Mouse (Mus musculus) megakaryocyte, embryonic 14.5 days (primary cell): ENCODE measurements around the gene Itpr1. TPM values are rescaled to one million over a fixed set of nuclear protein-coding genes. Genes with fewer than 3 reads are reported as not detected.

Experiments used
- H3K27me3 ChIP-seq: replicated peaks from 2 replicates; pipeline ENCODE3; 2012; ENCODE audit warnings: inconsistent platforms
- H3K36me3 ChIP-seq: replicated peaks from 2 replicates; pipeline ENCODE3; 2012; ENCODE audit warnings: low read length, inconsistent platforms, mixed read lengths
- H3K4me1 ChIP-seq: 2 replicates; pipeline ENCODE4 v1.6.1; 2012; ENCODE audit warnings: inconsistent platforms
- H3K4me3 ChIP-seq: replicated peaks from 2 replicates; pipeline ENCODE3; 2012; ENCODE audit warnings: moderate library complexity, mild to moderate bottlenecking, inconsistent platforms
- H3K9me3 ChIP-seq: 2 replicates; pipeline ENCODE4 v1.6.1; 2012; ENCODE audit warnings: inconsistent platforms
- FLI1 ChIP-seq: IDR thresholded peaks from 2 replicates; pipeline ENCODE4 v1.6.1; 2012; ENCODE audit warnings: low read length, inconsistent platforms, mixed read lengths
- GATA1 ChIP-seq: IDR thresholded peaks from 3 replicates; pipeline ENCODE4 v1.6.1; 2012; ENCODE audit warnings: mixed read lengths, low read length, inconsistent platforms, borderline replicate concordance
- polyA plus RNA-seq: library from polyadenylated mRNA; stranded (reverse); fragments of >175 nt; gene quantifications from 2 replicates; pipeline ENCODE4 v1.2.3, GENCODE M21; 2012; ENCODE audit warnings: low replicate concordance; ENCODE audit not compliant: insufficient read depth

The Itpr1 gene
- polyA plus RNA-seq, 1 experiment: 8.3 TPM

- no peak for TF ChIP-seq FLI1
- TF ChIP-seq GATA1: no peak
- Histone ChIP-seq H3K9me3 (no peaks in the 10 kb centered on the region), H3K4me3 (no peak overlapping the region), H3K4me1 (peaks cover 79% of the 10 kb centered on the region), H3K36me3 (peaks cover 28% of the 10 kb centered on the region), H3K27me3 (no peaks in the 10 kb centered on the region)
These were observed 37.0 kb downstream of the Itpr1 start for GRCm38 (mm10) chr6:108249918-108250225.

- Histone ChIP-seq H3K36me3 (peaks cover 29% of the 10 kb centered on the region), H3K27me3 (no peaks in the 10 kb centered on the region), H3K4me3 (no peak overlapping the region), H3K9me3 (no peaks in the 10 kb centered on the region), H3K4me1 (peaks cover 80% of the 10 kb centered on the region)
- TF ChIP-seq FLI1: no peak
- no peak for TF ChIP-seq GATA1
These were observed 37.5 kb downstream of the Itpr1 start for GRCm38 (mm10) chr6:108250416-108250815.

- Histone ChIP-seq H3K4me1 (peaks cover 71% of the 10 kb centered on the region), H3K9me3 (no peaks in the 10 kb centered on the region), H3K4me3 (no peak overlapping the region), H3K36me3 (peaks cover 27% of the 10 kb centered on the region), H3K27me3 (no peaks in the 10 kb centered on the region)
- TF ChIP-seq FLI1: no peak
- no peak for TF ChIP-seq GATA1
These were observed 39.9 kb downstream of the Itpr1 start for GRCm38 (mm10) chr6:108252565-108253360.

GRCm38 (mm10) chr6:108254132-108255064, 41.5 kb downstream of the Itpr1 start:
- no peaks in the 10 kb centered on the region for H3K9me3 ChIP-seq
- no peak for TF ChIP-seq GATA1
- no peak for TF ChIP-seq FLI1
- H3K4me1 ChIP-seq: peaks cover 58% of the 10 kb centered on the region
- H3K4me3 ChIP-seq: no peak overlapping the region
- no peaks in the 10 kb centered on the region for H3K27me3 ChIP-seq
- H3K36me3 ChIP-seq: peaks cover 23% of the 10 kb centered on the region

GRCm38 (mm10) chr6:108255880-108256279, 43.0 kb downstream of the Itpr1 start:
- Histone ChIP-seq H3K27me3 (no peaks in the 10 kb centered on the region), H3K36me3 (peaks cover 23% of the 10 kb centered on the region), H3K4me1 (peaks cover 65% of the 10 kb centered on the region), H3K4me3 (no peak overlapping the region), H3K9me3 (no peaks in the 10 kb centered on the region)
- TF ChIP-seq GATA1 (no peak), FLI1 (no peak)

DNA sequence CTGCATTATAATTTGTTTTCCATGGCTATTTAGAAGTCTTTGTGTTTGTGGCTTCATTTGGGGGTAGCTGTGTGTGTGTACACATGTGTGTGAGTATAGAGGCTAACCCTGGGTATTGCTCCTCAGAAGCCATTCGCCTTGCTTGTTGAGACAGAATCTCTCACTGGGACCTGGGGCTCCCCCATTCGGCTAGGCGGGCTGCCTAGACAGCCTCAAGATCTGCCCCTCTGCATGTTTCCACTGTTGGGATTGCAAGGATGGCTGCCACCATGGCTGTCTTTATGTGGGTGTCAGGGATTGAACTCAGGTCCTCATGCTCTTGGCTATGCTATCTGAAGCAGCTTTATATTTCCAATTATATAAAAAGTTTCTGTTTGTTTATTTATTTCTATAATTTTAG, 44.3 kb downstream of the Itpr1 start:
- no peak overlapping the region for H3K4me3 ChIP-seq
- H3K4me1 ChIP-seq: peaks cover 65% of the 10 kb centered on the region
- no peaks in the 10 kb centered on the region for H3K9me3 ChIP-seq
- TF ChIP-seq GATA1 (no peak), FLI1 (no peak)
- H3K27me3 ChIP-seq: no peaks in the 10 kb centered on the region
- H3K36me3 ChIP-seq: peaks cover 21% of the 10 kb centered on the region

DNA sequence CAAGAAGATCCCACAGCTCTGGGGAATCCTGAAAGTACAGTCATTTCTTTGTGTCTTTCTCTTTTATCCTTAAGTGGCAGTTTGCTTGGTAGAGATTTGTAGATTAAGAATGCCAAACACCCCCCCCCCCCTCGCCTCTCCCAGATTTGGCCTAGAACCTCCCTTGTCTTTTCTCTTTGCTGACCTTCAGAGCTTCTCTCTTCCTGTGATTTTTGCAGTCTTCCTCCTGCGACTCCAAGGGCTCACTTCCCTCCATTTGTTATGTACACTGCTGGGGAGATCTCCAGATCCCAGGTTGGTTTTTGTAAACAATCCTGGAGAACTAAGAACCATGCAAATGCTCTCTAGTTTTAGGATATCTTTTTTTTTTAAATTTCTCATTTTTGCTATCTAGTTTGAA, 45.7 kb downstream of the Itpr1 start:
- Histone ChIP-seq H3K4me3 (no peak overlapping the region), H3K9me3 (no peaks in the 10 kb centered on the region), H3K27me3 (no peaks in the 10 kb centered on the region), H3K4me1 (peaks cover 60% of the 10 kb centered on the region), H3K36me3 (peaks cover 14% of the 10 kb centered on the region)
- TF ChIP-seq FLI1: no peak
- TF ChIP-seq GATA1: no peak

DNA sequence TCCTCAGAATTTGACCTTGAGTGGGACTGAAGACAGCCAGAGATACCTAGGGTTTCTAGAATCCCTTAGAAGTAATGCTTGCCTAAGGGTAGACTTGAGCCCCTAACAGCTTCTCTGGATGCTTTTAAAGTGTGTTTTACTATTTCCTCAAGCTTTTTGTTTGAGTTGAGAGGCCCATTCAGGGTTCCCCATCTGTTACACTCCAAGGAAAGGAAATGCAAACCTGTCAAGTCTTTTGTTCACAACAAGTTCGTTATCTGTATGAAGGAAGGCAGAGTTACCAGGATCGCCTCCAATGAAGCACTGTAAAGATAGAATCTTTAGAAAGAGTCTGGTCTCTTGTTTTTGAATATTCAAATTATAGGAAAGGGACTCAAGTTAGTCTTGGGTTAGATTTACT, 46.8 kb downstream of the Itpr1 start:
- no peak overlapping the region for H3K4me3 ChIP-seq
- peaks cover 65% of the 10 kb centered on the region for H3K4me1 ChIP-seq
- H3K27me3 ChIP-seq: no peaks in the 10 kb centered on the region
- H3K36me3 ChIP-seq: peaks cover 14% of the 10 kb centered on the region
- TF ChIP-seq FLI1: no peak
- no peak for TF ChIP-seq GATA1
- no peaks in the 10 kb centered on the region for H3K9me3 ChIP-seq

DNA sequence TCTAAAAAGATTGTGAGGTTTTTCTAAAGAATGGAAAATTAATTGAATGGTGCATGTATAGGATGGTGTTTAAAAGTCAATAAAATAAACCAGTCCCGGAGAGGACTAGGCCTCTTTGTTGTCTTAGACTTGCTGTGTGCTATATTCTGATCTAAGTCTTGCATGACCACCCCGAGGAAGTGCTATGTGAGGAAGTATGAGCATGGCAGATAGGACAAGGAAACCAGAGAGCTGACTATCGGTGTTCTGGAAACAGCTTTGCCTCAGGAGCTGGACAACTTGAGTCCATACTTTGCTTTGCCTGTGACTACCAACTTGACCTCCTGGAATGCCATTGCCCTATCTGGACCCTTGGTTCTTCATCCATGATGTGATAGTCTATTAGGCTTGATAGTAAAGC, 48.6 kb downstream of the Itpr1 start:
- Histone ChIP-seq H3K27me3 (no peaks in the 10 kb centered on the region), H3K4me3 (peak overlapping the region; percentile 43), H3K4me1 (peaks cover 53% of the 10 kb centered on the region), H3K36me3 (peaks cover 3% of the 10 kb centered on the region), H3K9me3 (no peaks in the 10 kb centered on the region)
- no peak for TF ChIP-seq GATA1
- TF ChIP-seq FLI1: no peak

GRCm38 (mm10) chr6:108264164-108264563, 51.3 kb downstream of the Itpr1 start:
- Histone ChIP-seq H3K4me3 (no peak overlapping the region), H3K9me3 (no peaks in the 10 kb centered on the region), H3K36me3 (peaks cover 3% of the 10 kb centered on the region), H3K27me3 (no peaks in the 10 kb centered on the region), H3K4me1 (peaks cover 46% of the 10 kb centered on the region)
- no peak for TF ChIP-seq GATA1
- no peak for TF ChIP-seq FLI1
